Mouse (Mus musculus): ENCODE measurements at regions not wholly inside any gene's neighbourhood (a gene's known extent, or its start where the extent isn't known, plus 50 kb on each side); places are given as distances from the start of the nearest gene placed in this dataset.

DNA sequence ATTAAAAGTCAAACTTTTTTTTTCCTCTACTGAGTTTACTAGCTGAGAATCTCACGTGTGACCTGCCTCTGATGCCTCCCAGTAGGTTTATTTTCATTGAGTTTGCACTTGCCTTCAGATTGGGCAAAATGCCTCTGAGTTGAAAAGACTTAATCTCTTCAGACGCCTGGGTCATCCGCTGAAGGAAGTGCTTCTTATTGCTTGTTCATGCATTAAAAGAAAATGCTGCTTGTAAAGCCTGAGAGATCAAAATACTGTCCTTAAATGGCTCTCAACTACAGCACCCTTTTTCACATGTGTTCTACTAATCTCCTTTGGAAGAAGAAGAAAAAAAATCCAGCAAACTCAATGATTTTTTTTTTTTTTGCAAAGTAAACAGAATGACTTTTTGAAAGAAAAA lies 351.5 kb downstream of the Kcnh5 start:
- TF ChIP-seq CTCF (IDR thresholded peaks at IDR 0.05; ENCODE audit: low read depth, low read length) = no peak
- TF ChIP-seq POLR2A (IDR thresholded peaks at IDR 0.05; ENCODE audit: extremely low read depth, insufficient read depth, low read length) = no peak

All from liver, adult 2 months (tissue).